Mouse (Mus musculus): Measurements from ENCODE around the gene Col5a2. TPM values are rescaled to one million over a fixed set of nuclear protein-coding genes. Genes with fewer than 3 reads are reported as not detected.

Col5a2 gene
- polyA plus RNA-seq, 1 experiment from 2014 or later, result 127 TPM

DNA sequence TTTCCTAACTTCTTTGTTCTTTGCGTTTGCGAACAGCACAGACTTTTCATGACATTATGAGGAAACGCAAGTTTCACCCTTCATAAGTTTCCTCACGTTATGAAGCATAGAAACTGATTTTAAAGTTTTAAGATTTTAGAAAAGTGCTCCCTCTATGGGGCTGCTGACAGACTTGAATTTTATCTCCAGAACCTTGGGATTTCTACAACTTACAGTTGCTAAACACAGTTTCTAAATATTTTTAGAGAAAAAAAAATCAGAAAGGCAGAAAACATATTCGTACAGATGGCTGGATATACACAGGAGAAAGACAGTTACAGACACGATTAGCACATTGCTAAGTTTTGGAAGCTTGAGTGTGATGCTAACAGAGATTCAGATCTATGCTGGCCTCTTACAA lies 1.6 kb downstream of the Col5a2 start:
- H3K4me3 ChIP-seq (replicated peaks; ENCODE audit: low read length), result peak overlapping the region; percentile 56
- H3K27me3 ChIP-seq (ENCODE audit: control insufficient read depth, insufficient read depth, low read length), result no peaks in the 10 kb centered on the region
- H3K4me2 ChIP-seq (ENCODE audit: low read depth, low read length), result peak overlapping the region; percentile 45
- peak overlapping the region; percentile 72 for H3K9ac ChIP-seq (ENCODE audit: low read length)
- peaks cover 6% of the 10 kb centered on the region; the same call in 1 of the 2 replicates for H3K4me1 ChIP-seq (ENCODE audit: control insufficient read depth, insufficient read depth, low read length)
- no peak for ATAC-seq (ENCODE audit: insufficient read depth, low FRiP score)
- no peaks in the 10 kb centered on the region for H3K36me3 ChIP-seq (ENCODE audit: control insufficient read depth, insufficient read depth, low read length)
- no peaks in the 10 kb centered on the region for H3K9me3 ChIP-seq (replicated peaks; ENCODE audit: control insufficient read depth, low read length)
- WGBS, result 30% methylated on average over 6 of the region's 6 CpGs
- H3K27ac ChIP-seq (ENCODE audit: low read length), result peak overlapping the region; percentile 76

DNA sequence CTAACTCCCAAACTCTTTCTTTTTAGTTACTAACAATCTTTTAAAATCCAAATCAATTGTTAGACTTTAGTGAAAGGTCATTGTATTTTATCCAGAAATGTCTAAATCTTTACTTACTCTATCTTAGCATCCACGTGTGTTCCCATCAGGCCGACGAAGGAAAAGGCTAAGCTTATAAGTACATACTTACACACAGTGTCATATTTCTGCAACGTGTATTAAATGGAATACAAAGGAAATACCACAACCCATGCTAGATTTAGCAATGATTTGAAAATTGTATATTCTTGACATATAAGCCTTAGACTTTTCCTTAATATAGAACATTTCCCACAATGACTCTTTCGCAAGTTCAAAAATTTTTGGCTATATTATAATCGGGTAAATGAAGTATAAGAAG lies 2.6 kb downstream of the Col5a2 start:
- Histone ChIP-seq H3K4me3 (replicated peaks; ENCODE audit: low read length) (peak overlapping the region; percentile 17), H3K9ac (ENCODE audit: low read length) (no peak overlapping the region), H3K4me1 (ENCODE audit: control insufficient read depth, insufficient read depth, low read length) (peaks cover 6% of the 10 kb centered on the region; the same call in 1 of the 2 replicates), H3K4me2 (ENCODE audit: low read depth, low read length) (peak overlapping the region; percentile 42), H3K36me3 (ENCODE audit: control insufficient read depth, insufficient read depth, low read length) (no peaks in the 10 kb centered on the region), H3K9me3 (replicated peaks; ENCODE audit: control insufficient read depth, low read length) (no peaks in the 10 kb centered on the region), H3K27me3 (ENCODE audit: control insufficient read depth, insufficient read depth, low read length) (no peaks in the 10 kb centered on the region), H3K27ac (ENCODE audit: low read length) (no peak overlapping the region)
- WGBS, result 55% methylated on average over 6 of the region's 6 CpGs
- ATAC-seq (ENCODE audit: insufficient read depth, low FRiP score), result no peak

DNA sequence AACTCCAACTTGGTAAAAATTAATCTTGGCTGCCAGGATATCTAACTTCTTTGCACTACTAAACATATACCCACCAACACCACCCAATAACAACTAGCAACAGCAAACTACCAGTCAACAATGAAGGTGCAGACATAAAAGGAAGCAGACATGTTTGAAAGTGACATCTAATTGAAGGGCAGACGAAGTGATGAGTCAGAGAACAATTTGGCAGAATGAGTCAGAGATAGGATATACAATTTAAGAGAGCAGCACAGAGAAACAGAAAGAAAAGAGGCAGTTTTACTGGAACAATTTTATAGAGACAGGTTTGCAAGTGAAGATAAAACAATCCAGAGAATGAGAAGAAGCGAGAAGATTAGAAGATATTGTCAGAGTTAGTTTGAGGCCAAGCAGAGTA lies 8.1 kb downstream of the Col5a2 start:
- H3K27me3 ChIP-seq (ENCODE audit: control insufficient read depth, insufficient read depth, low read length), result no peaks in the 10 kb centered on the region
- H3K36me3 ChIP-seq (ENCODE audit: control insufficient read depth, insufficient read depth, low read length), result no peaks in the 10 kb centered on the region
- no peaks in the 10 kb centered on the region for H3K9me3 ChIP-seq (replicated peaks; ENCODE audit: control insufficient read depth, low read length)
- H3K9ac ChIP-seq (ENCODE audit: low read length), result no peak overlapping the region
- no peaks in the 10 kb centered on the region for H3K4me1 ChIP-seq (ENCODE audit: control insufficient read depth, insufficient read depth, low read length)
- H3K4me2 ChIP-seq (ENCODE audit: low read depth, low read length), result no peak overlapping the region
- no peak overlapping the region for H3K27ac ChIP-seq (ENCODE audit: low read length)
- ATAC-seq (ENCODE audit: insufficient read depth, low FRiP score), result no peak
- no peak overlapping the region for H3K4me3 ChIP-seq (replicated peaks; ENCODE audit: low read length)
- WGBS, result 81% methylated on average over 2 of the region's 2 CpGs

DNA sequence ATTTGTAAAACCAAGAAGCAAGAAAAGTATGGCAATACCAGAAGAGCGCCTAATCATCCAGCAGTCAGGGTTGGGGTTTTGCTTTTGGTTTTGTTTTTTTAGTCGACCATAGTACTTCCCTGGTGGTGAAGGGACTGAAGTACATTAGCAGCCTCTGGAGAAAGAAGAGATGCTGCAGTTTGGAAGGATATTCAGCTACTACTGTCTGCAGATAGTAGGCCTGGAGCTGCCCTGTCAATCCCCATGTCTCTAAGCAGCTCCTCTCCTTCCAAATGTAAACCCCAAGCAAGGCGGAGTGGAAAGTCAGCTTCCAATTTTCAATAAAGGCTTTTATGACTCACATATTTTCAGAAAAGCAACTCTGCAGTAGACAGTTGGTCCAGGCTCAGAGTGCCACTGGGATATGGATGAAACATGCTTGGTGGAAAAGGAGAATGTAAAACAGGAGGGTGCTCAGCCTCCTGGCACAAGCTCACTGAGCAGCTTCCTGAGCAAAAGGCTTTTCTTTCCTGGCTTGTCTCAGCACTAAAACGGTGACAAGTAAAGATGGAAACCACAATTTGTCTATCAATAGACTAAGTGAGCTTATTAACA lies 10.9 kb downstream of the Col5a2 start:
- Histone ChIP-seq H3K9ac (ENCODE audit: low read length) (no peak overlapping the region), H3K4me2 (ENCODE audit: low read depth, low read length) (no peak overlapping the region), H3K27me3 (ENCODE audit: control insufficient read depth, insufficient read depth, low read length) (no peaks in the 10 kb centered on the region), H3K4me1 (ENCODE audit: control insufficient read depth, insufficient read depth, low read length) (no peaks in the 10 kb centered on the region), H3K9me3 (replicated peaks; ENCODE audit: control insufficient read depth, low read length) (no peaks in the 10 kb centered on the region), H3K4me3 (replicated peaks; ENCODE audit: low read length) (no peak overlapping the region), H3K36me3 (ENCODE audit: control insufficient read depth, insufficient read depth, low read length) (no peaks in the 10 kb centered on the region), H3K27ac (ENCODE audit: low read length) (no peak overlapping the region)
- ATAC-seq (ENCODE audit: insufficient read depth, low FRiP score), result no peak
- WGBS, result 83% methylated on average over 4 of the region's 4 CpGs

DNA sequence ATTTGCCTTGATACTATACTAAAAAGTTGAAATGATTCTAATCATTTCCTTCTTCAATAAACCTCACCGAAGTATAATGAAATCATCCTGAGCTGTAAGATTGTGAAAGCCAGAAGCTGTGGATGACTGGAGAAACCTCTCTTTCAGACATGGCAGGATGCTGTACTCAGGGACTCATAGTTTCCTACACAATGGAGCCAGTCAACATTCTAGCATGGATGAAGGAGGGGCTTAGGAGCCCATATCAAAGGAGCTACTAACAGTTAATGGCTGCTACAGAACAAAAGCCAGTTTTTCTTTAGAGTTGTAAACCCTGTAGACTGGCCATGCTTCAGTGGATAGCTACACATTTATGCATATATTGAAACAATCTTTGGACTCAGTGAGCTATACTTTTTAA lies 12.6 kb downstream of the Col5a2 start:
- WGBS, result 90% methylated on average over 1 of the region's 1 CpGs
- ATAC-seq (ENCODE audit: insufficient read depth, low FRiP score), result no peak
- Histone ChIP-seq H3K27ac (ENCODE audit: low read length) (no peak overlapping the region), H3K36me3 (ENCODE audit: control insufficient read depth, insufficient read depth, low read length) (no peaks in the 10 kb centered on the region), H3K27me3 (ENCODE audit: control insufficient read depth, insufficient read depth, low read length) (no peaks in the 10 kb centered on the region), H3K4me2 (ENCODE audit: low read depth, low read length) (no peak overlapping the region), H3K4me1 (ENCODE audit: control insufficient read depth, insufficient read depth, low read length) (no peaks in the 10 kb centered on the region), H3K9me3 (replicated peaks; ENCODE audit: control insufficient read depth, low read length) (no peaks in the 10 kb centered on the region), H3K9ac (ENCODE audit: low read length) (no peak overlapping the region), H3K4me3 (replicated peaks; ENCODE audit: low read length) (no peak overlapping the region)

DNA sequence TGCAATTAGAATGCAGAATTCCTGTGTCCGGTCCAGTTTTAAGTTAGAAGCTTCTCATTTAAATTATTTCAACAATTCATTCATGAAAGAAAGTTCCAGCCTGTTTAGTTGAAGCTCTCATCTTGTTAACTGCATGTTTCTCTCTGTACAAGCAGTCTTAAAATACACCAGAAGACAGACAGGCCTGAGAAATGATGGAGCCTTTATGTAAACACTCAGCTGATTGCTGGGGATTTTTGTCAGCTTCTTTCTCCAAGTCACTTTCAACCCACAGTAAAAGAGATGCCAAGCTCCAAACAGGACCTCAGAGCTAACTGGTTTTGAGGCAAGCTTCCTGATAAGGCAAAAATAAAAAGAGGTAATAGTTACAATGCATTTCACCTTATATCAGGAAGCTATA lies 14.8 kb downstream of the Col5a2 start:
- Histone ChIP-seq H3K9me3 (replicated peaks; ENCODE audit: control insufficient read depth, low read length) (no peaks in the 10 kb centered on the region), H3K4me3 (replicated peaks; ENCODE audit: low read length) (no peak overlapping the region), H3K27me3 (ENCODE audit: control insufficient read depth, insufficient read depth, low read length) (no peaks in the 10 kb centered on the region), H3K4me1 (ENCODE audit: control insufficient read depth, insufficient read depth, low read length) (no peaks in the 10 kb centered on the region), H3K36me3 (ENCODE audit: control insufficient read depth, insufficient read depth, low read length) (no peaks in the 10 kb centered on the region), H3K9ac (ENCODE audit: low read length) (no peak overlapping the region), H3K4me2 (ENCODE audit: low read depth, low read length) (no peak overlapping the region), H3K27ac (ENCODE audit: low read length) (no peak overlapping the region)
- 64% methylated on average over 1 of the region's 1 CpGs for WGBS
- no peak for ATAC-seq (ENCODE audit: insufficient read depth, low FRiP score)

DNA sequence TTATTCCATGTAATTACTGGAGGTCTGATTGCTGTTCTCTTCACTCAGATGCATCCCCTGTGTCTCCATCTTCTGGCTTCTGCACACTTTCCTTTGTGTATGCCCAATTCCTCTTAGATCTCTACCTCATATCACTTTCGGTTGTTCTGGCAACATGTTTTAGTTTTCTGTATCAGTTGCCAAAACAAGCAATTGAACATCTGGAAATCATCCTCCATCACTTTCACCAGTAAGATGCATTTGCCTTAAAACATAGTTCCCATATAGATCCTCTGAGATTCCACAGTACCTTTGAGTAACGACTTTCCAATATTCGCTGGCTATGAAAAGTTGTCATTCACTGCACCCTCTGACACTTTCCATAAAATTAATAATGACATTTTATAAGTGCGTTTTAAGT lies 20.1 kb downstream of the Col5a2 start:
- no peaks in the 10 kb centered on the region for H3K4me1 ChIP-seq (ENCODE audit: control insufficient read depth, insufficient read depth, low read length)
- H3K9ac ChIP-seq (ENCODE audit: low read length), result no peak overlapping the region
- no peak overlapping the region for H3K4me3 ChIP-seq (replicated peaks; ENCODE audit: low read length)
- no peaks in the 10 kb centered on the region for H3K27me3 ChIP-seq (ENCODE audit: control insufficient read depth, insufficient read depth, low read length)
- no peaks in the 10 kb centered on the region for H3K36me3 ChIP-seq (ENCODE audit: control insufficient read depth, insufficient read depth, low read length)
- ATAC-seq (ENCODE audit: insufficient read depth, low FRiP score), result no peak
- no peaks in the 10 kb centered on the region for H3K9me3 ChIP-seq (replicated peaks; ENCODE audit: control insufficient read depth, low read length)
- no peak overlapping the region for H3K4me2 ChIP-seq (ENCODE audit: low read depth, low read length)
- WGBS, result 78% methylated on average over 4 of the region's 4 CpGs
- H3K27ac ChIP-seq (ENCODE audit: low read length), result no peak overlapping the region

DNA sequence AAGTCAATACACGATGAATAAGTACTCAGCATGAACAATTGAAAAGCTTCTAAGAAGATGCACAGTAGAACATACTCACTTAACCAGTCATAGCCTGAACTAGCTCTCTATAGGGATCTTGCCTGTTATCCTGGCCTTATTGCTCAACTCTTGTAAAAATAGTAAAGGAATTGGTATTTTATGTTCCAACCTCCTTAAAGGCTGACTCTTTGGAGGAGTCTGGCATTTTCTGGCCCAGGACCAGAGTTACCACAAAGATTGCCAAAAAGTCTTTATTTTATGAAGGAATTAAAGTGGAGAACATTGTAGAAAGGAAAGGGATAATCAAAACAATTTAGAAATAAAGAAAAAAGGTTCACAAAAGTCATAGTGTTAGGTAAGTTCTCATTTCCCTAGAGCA lies 21.2 kb downstream of the Col5a2 start:
- 82% methylated on average over 1 of the region's 1 CpGs for WGBS
- H3K4me3 ChIP-seq (replicated peaks; ENCODE audit: low read length), result no peak overlapping the region
- H3K9ac ChIP-seq (ENCODE audit: low read length), result no peak overlapping the region
- H3K27ac ChIP-seq (ENCODE audit: low read length), result no peak overlapping the region
- no peaks in the 10 kb centered on the region for H3K36me3 ChIP-seq (ENCODE audit: control insufficient read depth, insufficient read depth, low read length)
- no peak overlapping the region for H3K4me2 ChIP-seq (ENCODE audit: low read depth, low read length)
- ATAC-seq (ENCODE audit: insufficient read depth, low FRiP score), result no peak
- no peaks in the 10 kb centered on the region for H3K4me1 ChIP-seq (ENCODE audit: control insufficient read depth, insufficient read depth, low read length)
- no peaks in the 10 kb centered on the region for H3K27me3 ChIP-seq (ENCODE audit: control insufficient read depth, insufficient read depth, low read length)
- no peaks in the 10 kb centered on the region for H3K9me3 ChIP-seq (replicated peaks; ENCODE audit: control insufficient read depth, low read length)

DNA sequence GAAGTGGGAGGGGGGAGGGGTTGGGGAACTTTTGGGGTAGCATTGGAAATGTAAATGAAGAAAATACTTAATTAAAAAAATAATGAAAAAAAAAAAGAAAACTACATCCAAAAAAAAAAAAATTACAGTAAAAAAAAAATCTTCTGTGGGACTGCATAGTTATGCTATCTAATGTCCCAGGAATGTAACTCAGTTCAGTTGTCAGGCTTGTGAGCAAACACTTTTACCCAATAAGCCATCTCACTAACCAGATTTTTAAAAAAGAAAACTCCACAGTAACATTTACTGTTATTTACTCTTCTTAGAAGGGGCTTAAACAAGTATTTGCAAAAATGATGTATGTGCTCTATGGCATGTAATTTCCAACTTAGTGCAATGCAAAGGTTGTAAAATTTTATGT lies 24.0 kb downstream of the Col5a2 start:
- no peak overlapping the region for H3K27ac ChIP-seq (ENCODE audit: low read length)
- H3K4me3 ChIP-seq (replicated peaks; ENCODE audit: low read length), result no peak overlapping the region
- no peak for ATAC-seq (ENCODE audit: insufficient read depth, low FRiP score)
- H3K9ac ChIP-seq (ENCODE audit: low read length), result no peak overlapping the region
- no peaks in the 10 kb centered on the region for H3K4me1 ChIP-seq (ENCODE audit: control insufficient read depth, insufficient read depth, low read length)
- H3K36me3 ChIP-seq (ENCODE audit: control insufficient read depth, insufficient read depth, low read length), result no peaks in the 10 kb centered on the region
- H3K4me2 ChIP-seq (ENCODE audit: low read depth, low read length), result no peak overlapping the region
- no peaks in the 10 kb centered on the region for H3K27me3 ChIP-seq (ENCODE audit: control insufficient read depth, insufficient read depth, low read length)
- no peaks in the 10 kb centered on the region for H3K9me3 ChIP-seq (replicated peaks; ENCODE audit: control insufficient read depth, low read length)

DNA sequence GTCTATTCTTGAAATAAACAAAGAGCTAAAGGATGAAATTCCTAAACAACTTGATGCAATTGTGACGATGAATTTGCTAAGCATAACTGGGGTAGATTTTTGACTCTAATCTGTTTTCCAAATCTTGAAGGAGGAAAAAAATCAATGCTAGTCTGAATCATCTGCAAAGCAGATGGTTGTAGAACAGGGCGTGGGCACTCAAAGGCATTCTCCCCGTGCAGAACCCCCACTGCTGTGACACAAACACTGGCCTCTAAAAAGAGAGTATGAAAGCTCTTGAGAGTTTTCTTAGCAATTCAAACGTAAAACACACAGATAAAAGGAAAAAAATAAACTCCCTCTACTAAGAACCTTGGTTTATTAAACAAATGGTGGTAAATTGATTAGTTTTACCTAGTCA lies 30.3 kb downstream of the Col5a2 start:
- no peak overlapping the region for H3K4me2 ChIP-seq (ENCODE audit: low read depth, low read length)
- no peak overlapping the region for H3K9ac ChIP-seq (ENCODE audit: low read length)
- 49% methylated on average over 4 of the region's 4 CpGs for WGBS

More for the DNA sequence above, 30.3 kb downstream of the Col5a2 start:
- Histone ChIP-seq H3K4me3 (replicated peaks; ENCODE audit: low read length) (no peak overlapping the region), H3K4me1 (ENCODE audit: control insufficient read depth, insufficient read depth, low read length) (no peaks in the 10 kb centered on the region), H3K27ac (ENCODE audit: low read length) (no peak overlapping the region), H3K36me3 (ENCODE audit: control insufficient read depth, insufficient read depth, low read length) (no peaks in the 10 kb centered on the region), H3K9me3 (replicated peaks; ENCODE audit: control insufficient read depth, low read length) (no peaks in the 10 kb centered on the region), H3K27me3 (ENCODE audit: control insufficient read depth, insufficient read depth, low read length) (no peaks in the 10 kb centered on the region)
- ATAC-seq (ENCODE audit: insufficient read depth, low FRiP score), result no peak
